Mouse (Mus musculus) megakaryocyte, embryonic 14.5 days (primary cell): Measurements from ENCODE around the gene Farp1.

Source experiments
- FLI1 ChIP-seq: IDR thresholded peaks from 2 replicates; pipeline ENCODE4 v1.6.1; 2012; ENCODE audit warnings: low read length, inconsistent platforms, mixed read lengths
- GATA1 ChIP-seq: IDR thresholded peaks from 3 replicates; pipeline ENCODE4 v1.6.1; 2012; ENCODE audit warnings: mixed read lengths, low read length, inconsistent platforms, borderline replicate concordance

DNA sequence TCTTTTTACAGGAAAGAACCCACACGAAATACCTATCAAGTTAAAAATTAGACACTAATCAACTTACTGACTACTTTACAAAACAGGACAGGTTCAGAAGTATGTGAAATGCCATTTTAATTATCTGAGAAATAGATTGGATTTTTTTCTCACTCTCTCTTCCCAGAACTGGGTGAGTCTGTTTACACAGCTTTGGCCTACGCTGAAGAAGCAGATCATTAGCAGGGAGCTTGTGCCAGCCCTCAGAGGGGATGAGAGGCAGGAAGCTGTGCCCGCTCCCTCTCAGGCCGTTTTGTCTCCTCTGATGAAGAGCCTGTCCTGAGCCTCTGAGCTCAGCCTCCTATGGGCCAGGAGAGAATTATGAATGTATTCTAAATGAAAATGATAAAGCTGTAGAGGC lies 216.7 kb downstream of the Farp1 start:
- TF ChIP-seq GATA1 (no peak), FLI1 (no peak)
